Mouse (Mus musculus): ENCODE data around the gene Cyp26a1.

DNA sequence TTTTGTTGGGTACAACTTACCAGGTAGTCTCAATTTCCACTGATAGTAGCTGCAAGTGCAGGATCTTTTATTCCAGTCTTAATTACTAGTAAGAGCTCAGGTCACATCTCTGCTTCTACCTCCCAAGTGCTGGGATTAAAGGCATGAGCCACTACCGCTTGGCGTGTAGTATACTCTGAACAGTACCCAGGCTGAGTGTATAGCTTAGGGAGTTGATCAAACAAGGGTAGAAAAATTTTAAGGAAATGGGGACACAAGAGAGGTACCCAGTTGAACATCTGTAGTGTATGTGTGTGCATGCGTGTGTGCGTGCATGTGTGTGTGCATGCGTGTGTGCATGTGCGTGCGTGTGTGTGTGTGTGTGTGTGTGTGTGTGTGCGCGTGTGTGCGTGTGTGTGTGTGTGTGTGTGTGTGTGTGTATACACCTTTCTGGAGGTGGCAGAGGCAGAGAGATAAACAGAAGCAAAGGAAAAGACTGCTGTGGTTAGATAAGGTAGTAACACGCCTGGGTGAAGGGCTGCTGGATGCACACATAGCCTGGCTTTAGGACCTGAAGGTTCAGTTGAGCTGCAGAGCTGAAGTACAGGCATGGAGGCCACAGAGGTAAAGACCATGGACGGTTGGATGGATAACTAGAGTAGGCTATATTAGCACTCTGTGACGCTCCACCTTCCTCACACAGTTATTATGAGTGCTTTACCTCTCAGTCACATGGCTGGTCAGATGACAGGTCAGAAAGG lies 29.6 kb upstream of the Cyp26a1 start:
- TF ChIP-seq CTCF (IDR thresholded peaks at IDR 0.05; ENCODE audit: low read depth) (no peak), EP300 (IDR thresholded peaks at IDR 0.05; ENCODE audit: low read depth) (peak; percentile 87)
